Mouse (Mus musculus): ENCODE measurements at regions not wholly inside any gene's neighbourhood (a gene's known extent, or its start where the extent isn't known, plus 50 kb on each side); places are given as distances from the start of the nearest gene placed in this dataset.

DNA sequence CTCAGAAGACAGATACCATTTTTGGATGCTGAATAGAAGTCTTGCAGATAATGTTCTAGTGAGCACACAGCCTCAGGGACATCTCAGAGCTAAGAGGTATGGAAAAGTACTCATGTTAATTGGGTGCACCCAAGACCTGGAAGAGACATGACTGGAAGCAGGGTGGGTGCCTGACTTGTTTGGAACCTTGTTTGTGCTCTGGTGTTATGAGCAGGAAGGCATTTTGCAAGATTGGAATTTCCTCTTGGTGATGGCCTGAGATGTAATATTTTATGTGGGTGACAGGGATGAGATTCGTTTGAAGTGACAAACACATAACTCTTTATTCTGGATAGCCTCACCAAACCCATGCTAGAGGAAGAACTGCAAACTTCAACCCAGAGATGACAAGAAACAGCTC is 53.7 kb upstream of the Fam49a start:
- Histone ChIP-seq H3K4me1 (ENCODE audit: control insufficient read depth, insufficient read depth, low read length) (no peaks in the 10 kb centered on the region), H3K27ac (ENCODE audit: control insufficient read depth, insufficient read depth, low read depth, low read length, poor library complexity) (no peak overlapping the region), H3K4me3 (replicated peaks; ENCODE audit: control insufficient read depth, low read depth, low read length) (no peak overlapping the region)
- 21% methylated on average over 1 of the region's 1 CpGs for WGBS
- TF ChIP-seq POLR2A (IDR thresholded peaks at IDR 0.05; ENCODE audit: borderline replicate concordance, control insufficient read depth, low read depth, low read length) (no peak), CTCF (IDR thresholded peaks at IDR 0.05; ENCODE audit: control insufficient read depth, insufficient read depth, low read length) (no peak)

Data from bone marrow, adult 2 months (tissue).